Mouse (Mus musculus) heart, postnatal 4 days (tissue): ENCODE results near the gene Mthfd2. TPM values are rescaled to one million over a fixed set of nuclear protein-coding genes. Genes with fewer than 3 reads are reported as not detected.

ENCODE experiments used
- DNase-seq: peaks from one replicate; pipeline ENCODE4 v3.0.0; 2021
- total RNA-seq, 2 experiments: library from RNA; stranded (reverse); gene quantifications; 2 replicates each; pipeline ENCODE4 v1.2.3; 2021

Gene Mthfd2
- total RNA-seq, 2 experiments from 2014 or later: 10.7 to 15.0 TPM

GRCm38 (mm10) chr6:83267616-83268015, 58.1 kb downstream of the Mthfd2 start:
- no peak for DNase-seq

- DNase-seq: no peak
These were observed 60.1 kb downstream of the Mthfd2 start for GRCm38 (mm10) chr6:83265653-83266052.

- peak; percentile 31 for DNase-seq
These were observed 60.5 kb downstream of the Mthfd2 start for GRCm38 (mm10) chr6:83265253-83265652.

- DNase-seq: no peak
These were observed 61.2 kb downstream of the Mthfd2 start for GRCm38 (mm10) chr6:83264516-83264915.

Other genes starting within 250 kb of the Mthfd2 start
- gene Pcgf1, start 248.0 kb downstream of the Mthfd2 start, total RNA-seq: 10 to 100 TPM in 1 of 2 experiments, 1 to 10 TPM in 1; 7.2 to 10.2 TPM
- gene Lbx2, start 239.5 kb downstream of the Mthfd2 start, total RNA-seq: under 1 TPM in 1 of 2 experiments, not detected in 1; 0.88 TPM
- 1 to 10 TPM; 2.4 to 3.0 TPM for gene Ccdc142, start 224.3 kb downstream of the Mthfd2 start, total RNA-seq
- 1 to 10 TPM; 1.7 to 1.8 TPM for gene Gm42688, start 224.3 kb downstream of the Mthfd2 start, total RNA-seq
- gene Mrpl53, start 216.9 kb downstream of the Mthfd2 start, total RNA-seq: 100 to 1,000 TPM; 105 to 120 TPM
- gene Mogs, start 210.4 kb downstream of the Mthfd2 start, total RNA-seq: 10 to 100 TPM; 11.3 to 12.3 TPM
- gene Wbp1, start 204.3 kb downstream of the Mthfd2 start, total RNA-seq: 10 to 100 TPM; 80.4 to 86.8 TPM
- 10 to 100 TPM; 14.9 to 17.4 TPM for gene Ino80b, start 200.5 kb downstream of the Mthfd2 start, total RNA-seq
- 10 to 100 TPM; 11.7 to 13.1 TPM for gene Rtkn, start 190.4 kb downstream of the Mthfd2 start, total RNA-seq
- 1 to 10 TPM; 1.6 to 1.8 TPM for gene Wdr54, start 169.5 kb downstream of the Mthfd2 start, total RNA-seq
- gene 1700003E16Rik, start 169.5 kb downstream of the Mthfd2 start, total RNA-seq: under 1 TPM in 1 of 2 experiments, not detected in 1; 0.14 TPM
- 100 to 1,000 TPM; 122 to 123 TPM for gene Dctn1, start 160.0 kb downstream of the Mthfd2 start, total RNA-seq
- under 1 TPM in 1 of 2 experiments, not detected in 1; 0.12 TPM for gene Slc4a5, start 106.1 kb downstream of the Mthfd2 start, total RNA-seq
- gene Mob1a, start 108 bp upstream of the Mthfd2 start, total RNA-seq: 10 to 100 TPM; 32.2 to 34.3 TPM
- 100 to 1,000 TPM; 232 to 238 TPM for gene Bola3, start 23.2 kb upstream of the Mthfd2 start, total RNA-seq
- 10 to 100 TPM; 51.7 to 56.7 TPM for gene Tet3, start 133.2 kb upstream of the Mthfd2 start, total RNA-seq
- 10 to 100 TPM; 24.4 to 25.6 TPM for gene Dguok, start 181.1 kb upstream of the Mthfd2 start, total RNA-seq
- 10 to 100 TPM; 10.4 to 13.7 TPM for gene Actg2, start 210.4 kb upstream of the Mthfd2 start, total RNA-seq
- 10 to 100 TPM; 16.0 to 18.4 TPM for gene Stambp, start 246.8 kb upstream of the Mthfd2 start, total RNA-seq